Mouse (Mus musculus) forebrain, embryonic 14.5 days (tissue): ENCODE results near the gene Olfr1132. TPM values are rescaled to one million over a fixed set of nuclear protein-coding genes. Genes with fewer than 3 reads are reported as not detected.
"Not testable (repeated sequence)": the region's sequence is repeated elsewhere in the genome, so short reads cannot be mapped to it uniquely, and the experiment has no call there.

Experiments
- ATAC-seq: fragments of 200-750 bp; cut with Nextera tagmentation; 2 replicates; pipeline ENCODE4 v1.8.0; 2017; ENCODE audit warnings: mild to moderate bottlenecking, moderate library complexity
- DNase-seq: peaks from one replicate; pipeline ENCODE4 v3.0.0-alpha.2; 2015; ENCODE audit warnings: low spot score
- H3K27ac ChIP-seq: fragments of 300-500 bp; sonication (generic); 2 replicates; pipeline ENCODE4 v1.5.1; 2014; ENCODE audit warnings: low read depth, mild to moderate bottlenecking, control low read depth, low read length, moderate library complexity
- H3K27me3 ChIP-seq: fragments of 300-500 bp; sonication (generic); replicated peaks from 2 replicates; pipeline ENCODE4 v1.6.1; 2014; ENCODE audit warnings: low read length, control low read depth, mixed read lengths; ENCODE audit not compliant: control insufficient read depth, insufficient read depth
- H3K36me3 ChIP-seq: fragments of 300-500 bp; sonication (generic); 2 replicates; pipeline ENCODE4 v1.6.1; 2014; ENCODE audit warnings: low read length, control low read depth; ENCODE audit not compliant: control insufficient read depth, insufficient read depth
- H3K4me1 ChIP-seq: fragments of 300-500 bp; sonication (generic); 2 replicates; pipeline ENCODE4 v1.6.1; 2014; ENCODE audit warnings: antibody characterized with exemption, low read length, control low read depth; ENCODE audit not compliant: control insufficient read depth, insufficient read depth
- H3K4me2 ChIP-seq: fragments of 300-500 bp; sonication (generic); 2 replicates; pipeline ENCODE4 v1.6.1; 2014; ENCODE audit warnings: mild to moderate bottlenecking, control low read depth, low read length
- H3K4me3 ChIP-seq: fragments of 300-500 bp; sonication (generic); 2 replicates; pipeline ENCODE4 v1.5.1; 2014; ENCODE audit warnings: low read depth, low read length, control low read depth
- H3K9ac ChIP-seq: fragments of 300-500 bp; sonication (generic); 2 replicates; pipeline ENCODE4 v1.6.1; 2014; ENCODE audit warnings: mild to moderate bottlenecking, low read length, control low read depth, moderate library complexity
- H3K9me3 ChIP-seq: fragments of 300-500 bp; sonication (generic); replicated peaks from 2 replicates; pipeline ENCODE4 v1.6.1; 2016; ENCODE audit warnings: low read length, control low read depth, mixed read lengths; ENCODE audit not compliant: control insufficient read depth
- WGBS: fragments of 180-500 bp; shearing (Covaris S2); extraction: QIAGEN DNeasy Blood & Tissue Kit; methylation state at CpG from one replicate; pipeline ENCODE4 v1.1.7; 2014; 5-methylcytosine and 5-hydroxymethylcytosine counted together
- polyA plus RNA-seq: library from polyadenylated mRNA; unstranded; fragments of >200 nt; fragmentation: Nextera tagmentation; extraction: Ambion mirVana; gene quantifications from 2 replicates; pipeline ENCODE4 v1.2.1, GENCODE M21; 2014

Gene Olfr1132
- polyA plus RNA-seq = not detected in 2 replicates

DNA sequence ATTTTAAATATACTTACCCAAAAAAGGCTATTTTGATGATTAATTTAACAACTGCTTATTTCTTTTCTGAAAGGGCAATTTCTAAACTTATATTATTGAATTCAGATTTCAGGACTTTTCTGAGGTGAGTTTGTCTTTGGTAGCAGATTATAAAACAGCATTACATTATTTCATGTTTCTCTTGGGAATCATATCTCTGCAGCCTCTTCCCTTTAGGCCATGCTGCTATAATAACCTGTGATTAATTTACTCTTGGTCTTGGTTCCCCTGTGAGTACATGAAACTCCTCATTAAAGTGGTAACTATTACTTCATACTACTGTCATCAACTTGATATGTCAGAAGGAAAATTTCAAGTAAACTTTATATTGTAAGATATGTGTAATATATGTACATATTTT, at the start of gene Olfr1132:
TSS of gene Olfr1132 (minus strand) at position 101 of the 400 bp plus-strand sequence.
- Histone ChIP-seq H3K9ac (no peak within 1 kb of the TSS), H3K4me2 (no peak within 1 kb of the TSS), H3K9me3 (no peaks in the 10 kb centered on the region), H3K4me1 (no peaks in the 10 kb centered on the region), H3K36me3 (no peaks in the 10 kb centered on the region), H3K27me3 (no peaks in the 10 kb centered on the region), H3K27ac (no peak within 1 kb of the TSS), H3K4me3 (no peak within 1 kb of the TSS)
- no peak for ATAC-seq
- DNase-seq = no peak

DNA sequence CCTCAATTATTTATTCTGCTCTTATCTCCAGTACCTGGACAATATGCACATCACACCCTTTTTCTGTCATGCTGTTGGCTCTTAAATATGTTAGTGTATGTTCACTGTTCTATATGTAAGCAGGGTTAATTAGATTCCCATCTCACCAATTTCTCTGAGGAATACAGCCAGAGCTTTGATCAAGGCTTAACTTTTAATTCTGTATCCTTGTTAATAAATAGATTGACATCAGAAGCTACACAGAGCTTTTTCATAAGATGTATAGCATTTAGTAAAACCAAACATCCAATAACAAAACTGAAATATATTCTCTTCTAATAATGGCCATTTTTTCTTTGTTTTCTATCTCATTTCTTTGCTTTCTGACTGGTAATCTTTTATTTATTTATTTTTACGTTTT, 36.2 kb upstream of the Olfr1132 start, which contains the start of gene Olfr1135:
TSS of gene Olfr1135 (minus strand) at position 101 of the 400 bp plus-strand sequence.
- Histone ChIP-seq H3K4me1 (no peaks in the 10 kb centered on the region), H3K36me3 (no peaks in the 10 kb centered on the region), H3K27me3 (no peaks in the 10 kb centered on the region), H3K9me3 (no peaks in the 10 kb centered on the region), H3K4me2 (no peak within 1 kb of the TSS), H3K4me3 (no peak within 1 kb of the TSS), H3K9ac (no peak within 1 kb of the TSS), H3K27ac (no peak within 1 kb of the TSS)
- DNase-seq (no peak), ATAC-seq (no peak)
- WGBS = 13% methylated on average over 1 of the region's 1 CpGs

DNA sequence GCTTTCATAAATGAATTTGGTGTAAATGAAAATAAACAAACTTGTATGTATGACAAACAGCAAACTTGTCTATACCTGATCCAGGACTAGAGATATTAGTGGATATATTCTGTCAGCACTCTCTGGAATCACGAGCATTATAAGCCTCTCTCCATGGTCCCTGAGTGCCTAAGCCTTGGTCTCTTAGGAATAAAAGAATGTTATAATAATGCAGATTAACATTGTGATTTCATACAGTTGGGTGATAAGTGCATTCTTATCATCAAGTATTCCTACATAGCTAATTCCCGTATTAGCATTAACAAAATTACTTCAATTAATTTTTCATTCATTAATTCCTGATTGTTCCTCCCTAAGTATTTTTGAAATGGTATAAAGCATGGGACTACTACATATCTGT, 21.0 kb upstream of the Olfr1132 start, which contains the start of gene Olfr1134:
TSS of gene Olfr1134 (minus strand) at position 101 of the 400 bp plus-strand sequence.
- H3K27me3 ChIP-seq = no peaks in the 10 kb centered on the region
- no peak for ATAC-seq
- 87% methylated on average over 2 of the region's 2 CpGs for WGBS

DNA sequence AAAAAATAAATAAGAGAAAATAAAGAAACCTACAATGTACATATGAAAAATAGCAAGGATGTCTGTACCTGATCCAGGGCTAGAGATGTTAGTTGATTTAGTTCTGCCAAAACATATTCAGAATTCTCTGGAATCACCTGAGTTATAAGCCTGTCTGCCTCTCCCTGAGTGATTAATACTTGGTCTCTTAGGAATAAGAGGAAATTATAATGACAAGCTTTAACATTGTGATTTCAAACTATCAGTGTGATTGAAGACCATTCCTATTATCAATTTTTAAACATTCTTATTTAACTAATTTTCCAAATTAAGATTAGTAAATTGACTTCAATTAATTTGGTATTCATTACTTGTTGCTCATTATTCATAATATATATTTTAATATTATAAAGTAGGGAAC, 9.9 kb upstream of the Olfr1132 start, which contains the start of gene Olfr1133:
TSS of gene Olfr1133 (minus strand) at position 101 of the 400 bp plus-strand sequence.
- Histone ChIP-seq H3K27ac (no peak within 1 kb of the TSS), H3K36me3 (no peaks in the 10 kb centered on the region), H3K4me3 (no peak within 1 kb of the TSS), H3K9me3 (no peaks in the 10 kb centered on the region), H3K9ac (no peak within 1 kb of the TSS), H3K4me1 (no peaks in the 10 kb centered on the region), H3K4me2 (no peak within 1 kb of the TSS), H3K27me3 (no peaks in the 10 kb centered on the region)
- DNase-seq (no peak), ATAC-seq (no peak)

More for the DNA sequence above, 21.0 kb upstream of the Olfr1132 start, which contains the start of gene Olfr1134:
- no peak within 1 kb of the TSS for H3K27ac ChIP-seq
- no peak within 1 kb of the TSS for H3K9ac ChIP-seq
- no peaks in the 10 kb centered on the region for H3K4me1 ChIP-seq
- no peaks in the 10 kb centered on the region for H3K9me3 ChIP-seq
- H3K4me3 ChIP-seq = no peak within 1 kb of the TSS
- no peak for DNase-seq
- no peak within 1 kb of the TSS for H3K4me2 ChIP-seq
- H3K36me3 ChIP-seq = no peaks in the 10 kb centered on the region

DNA sequence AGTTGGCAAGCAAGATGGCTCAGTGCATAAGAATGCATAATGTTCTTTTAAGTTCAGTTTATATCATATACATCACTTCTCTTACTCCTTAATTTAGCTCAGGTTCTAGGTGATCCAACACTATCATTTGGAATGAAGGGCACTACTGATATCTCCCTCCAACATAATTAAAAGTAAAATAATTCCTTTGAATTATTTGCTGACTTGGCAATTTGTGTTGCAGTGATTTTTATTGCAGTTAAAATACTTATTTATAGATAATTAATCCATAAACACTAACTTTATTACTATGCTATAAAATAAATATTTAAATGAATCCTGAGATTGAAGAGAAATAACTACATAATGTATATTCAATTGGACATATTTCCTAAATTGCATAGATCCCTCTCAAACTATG, 5.1 kb upstream of the Olfr1132 start:
- H3K27ac ChIP-seq = no peak overlapping the region
- ATAC-seq = no peak
- DNase-seq = no peak
- no peak overlapping the region for H3K9ac ChIP-seq
- no peaks in the 10 kb centered on the region for H3K9me3 ChIP-seq
- no peak overlapping the region for H3K4me3 ChIP-seq
- no peaks in the 10 kb centered on the region for H3K4me1 ChIP-seq
- H3K27me3 ChIP-seq = no peaks in the 10 kb centered on the region
- H3K4me2 ChIP-seq = no peak overlapping the region
- no peaks in the 10 kb centered on the region for H3K36me3 ChIP-seq

DNA sequence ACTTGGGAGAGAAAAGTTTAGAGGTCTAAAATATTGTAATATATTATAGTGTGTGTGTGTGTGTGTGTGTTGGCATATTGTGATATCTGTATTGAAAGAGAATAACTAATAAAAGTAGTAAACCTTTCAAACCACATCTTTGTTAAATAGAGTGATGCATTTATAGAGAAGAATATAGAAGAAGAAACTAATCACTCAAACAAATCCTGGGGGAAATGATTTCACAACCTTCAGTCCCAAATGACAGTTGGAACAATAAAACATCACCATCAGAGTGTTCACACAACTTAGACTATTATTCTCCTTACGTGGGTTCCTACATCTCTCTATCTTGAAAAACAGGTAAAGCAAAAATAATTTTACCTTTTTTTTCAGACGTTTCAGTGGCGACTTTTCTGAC, 10.5 kb downstream of the Olfr1132 start, which contains the start of gene Olfr1131:
TSS of gene Olfr1131 (plus strand) at position 301 of the 400 bp plus-strand sequence.
- Histone ChIP-seq H3K9ac (no peak within 1 kb of the TSS), H3K27ac (no peak within 1 kb of the TSS), H3K27me3 (no peaks in the 10 kb centered on the region), H3K9me3 (no peaks in the 10 kb centered on the region), H3K4me2 (no peak within 1 kb of the TSS), H3K4me3 (no peak within 1 kb of the TSS), H3K36me3 (no peaks in the 10 kb centered on the region), H3K4me1 (no peaks in the 10 kb centered on the region)
- ATAC-seq (no peak), DNase-seq (no peak)
- 80% methylated on average over 3 of the region's 3 CpGs for WGBS

DNA sequence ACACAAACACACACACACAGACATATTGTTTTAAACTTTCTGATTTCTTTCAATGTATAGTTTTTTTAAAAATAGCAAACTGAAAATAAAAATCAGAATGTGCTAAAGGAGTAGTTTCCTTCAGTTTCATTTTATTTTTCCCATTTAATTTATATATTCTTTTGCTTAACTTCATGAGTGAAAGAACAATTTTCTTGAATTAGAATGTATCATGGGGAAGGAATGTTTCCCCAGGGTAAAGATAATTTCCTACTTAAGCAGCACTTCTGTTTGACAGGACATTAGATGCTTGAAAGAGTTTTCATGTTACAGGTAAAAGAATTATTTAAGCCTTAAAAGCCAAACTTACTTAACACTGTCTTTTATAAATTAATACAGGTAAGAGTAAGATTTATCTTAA, 31.4 kb downstream of the Olfr1132 start, which contains the start of gene Olfr1130:
TSS of gene Olfr1130 (plus strand) at position 301 of the 400 bp plus-strand sequence.
- H3K4me3 ChIP-seq, ATAC-seq, H3K27ac ChIP-seq, H3K27me3 ChIP-seq, H3K4me2 ChIP-seq, H3K9ac ChIP-seq, H3K9me3 ChIP-seq, H3K4me1 ChIP-seq, DNase-seq, H3K36me3 ChIP-seq: not testable (repeated sequence)

Other genes with a start within 250 kb of the Olfr1132 start
- gene Olfr1123, start 220.9 kb downstream of the Olfr1132 start, polyA plus RNA-seq = not detected in 2 replicates
- gene Olfr1124, start 207.3 kb downstream of the Olfr1132 start, polyA plus RNA-seq = 0.09 TPM in 1 of 2 replicates, not detected in the other
- gene Olfr1126, start 183.6 kb downstream of the Olfr1132 start, polyA plus RNA-seq = not detected in 2 replicates
- not detected in 2 replicates for gene Pramel7, start 140.4 kb downstream of the Olfr1132 start, polyA plus RNA-seq
- gene Pramel6, start 131.0 kb downstream of the Olfr1132 start, polyA plus RNA-seq = not detected in 2 replicates
- not detected in 2 replicates for gene Olfr153, start 105.7 kb downstream of the Olfr1132 start, polyA plus RNA-seq
- gene Olfr1128, start 92.0 kb downstream of the Olfr1132 start, polyA plus RNA-seq = not detected in 2 replicates
- gene Olfr1129, start 63.6 kb downstream of the Olfr1132 start, polyA plus RNA-seq = not detected in 2 replicates
- gene Olfr1130, start 31.3 kb downstream of the Olfr1132 start, polyA plus RNA-seq = not detected in 2 replicates
- not detected in 2 replicates for gene Olfr1131, start 10.4 kb downstream of the Olfr1132 start, polyA plus RNA-seq
- not detected in 2 replicates for gene Olfr1133, start 9.8 kb upstream of the Olfr1132 start, polyA plus RNA-seq
- gene Olfr1134, start 20.9 kb upstream of the Olfr1132 start, polyA plus RNA-seq = not detected in 2 replicates
- not detected in 2 replicates for gene Olfr1135, start 36.1 kb upstream of the Olfr1132 start, polyA plus RNA-seq
- gene Olfr1136, start 56.4 kb upstream of the Olfr1132 start, polyA plus RNA-seq = not detected in 2 replicates
- not detected in 2 replicates for gene Olfr1137, start 75.6 kb upstream of the Olfr1132 start, polyA plus RNA-seq
- gene Olfr1138, start 102.4 kb upstream of the Olfr1132 start, polyA plus RNA-seq = not detected in 2 replicates
- not detected in 2 replicates for gene Olfr1140, start 106.2 kb upstream of the Olfr1132 start, polyA plus RNA-seq
- gene Olfr1141, start 116.5 kb upstream of the Olfr1132 start, polyA plus RNA-seq = not detected in 2 replicates
- gene Olfr152, start 141.9 kb upstream of the Olfr1132 start, polyA plus RNA-seq = not detected in 2 replicates
- not detected in 2 replicates for gene Olfr1143, start 163.1 kb upstream of the Olfr1132 start, polyA plus RNA-seq
- not detected in 2 replicates for gene Olfr1145, start 172.3 kb upstream of the Olfr1132 start, polyA plus RNA-seq
- gene Olfr1148, start 193.0 kb upstream of the Olfr1132 start, polyA plus RNA-seq = not detected in 2 replicates
- gene Olfr1150-ps1, start 206.5 kb upstream of the Olfr1132 start, polyA plus RNA-seq = not detected in 2 replicates
- not detected in 2 replicates for gene Olfr1151, start 218.3 kb upstream of the Olfr1132 start, polyA plus RNA-seq
- not detected in 2 replicates for gene Olfr1152, start 229.0 kb upstream of the Olfr1132 start, polyA plus RNA-seq